Mouse (Mus musculus) left cerebral cortex, adult 11 months (tissue): ENCODE measurements at regions not wholly inside any gene's neighbourhood (a gene's known extent, or its start where the extent isn't known, plus 50 kb on each side); places are given as distances from the start of the nearest gene placed in this dataset.

Experiments used
- DNase-seq: peaks from one replicate; pipeline ENCODE4 v3.0.0; 2022; ENCODE audit warnings: low spot score

GRCm38 (mm10) chr10:66861421-66861820 is 234.5 kb upstream of the Jmjd1c start:
- no peak for DNase-seq

DNA sequence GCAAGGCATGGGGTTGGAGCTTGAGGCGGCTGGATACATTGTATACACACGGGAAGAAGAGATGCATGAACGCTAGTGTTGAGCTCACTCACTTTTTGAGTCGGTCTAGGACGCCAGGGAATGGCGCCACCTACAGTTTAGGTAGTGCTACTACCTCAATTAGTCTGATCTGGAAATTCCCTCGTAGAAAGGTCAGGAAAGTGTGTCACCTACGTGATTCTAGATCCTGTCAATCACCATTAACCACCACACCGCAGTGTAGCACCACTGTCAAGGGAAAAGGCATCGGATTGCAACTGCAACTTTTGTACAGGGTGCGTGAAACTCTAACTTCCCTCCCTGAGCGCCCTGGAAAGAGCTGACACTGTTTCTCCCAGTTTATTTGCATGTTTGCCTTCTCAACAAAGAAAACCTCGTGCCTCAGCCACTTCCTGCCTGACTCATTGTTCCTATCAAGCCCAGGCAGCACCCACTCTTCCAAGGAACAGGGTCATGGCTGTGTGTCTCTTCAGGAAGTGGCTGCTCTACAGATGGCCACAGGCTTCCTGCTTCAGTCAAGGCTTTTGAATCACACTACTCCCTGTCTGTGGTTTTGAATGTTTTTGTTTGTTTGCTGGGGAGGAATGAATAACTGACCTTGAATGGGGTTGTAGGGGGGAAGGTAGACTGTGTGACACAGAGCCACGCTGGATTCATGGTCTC is 231.6 kb upstream of the Jmjd1c start:
- no peak for DNase-seq

DNA sequence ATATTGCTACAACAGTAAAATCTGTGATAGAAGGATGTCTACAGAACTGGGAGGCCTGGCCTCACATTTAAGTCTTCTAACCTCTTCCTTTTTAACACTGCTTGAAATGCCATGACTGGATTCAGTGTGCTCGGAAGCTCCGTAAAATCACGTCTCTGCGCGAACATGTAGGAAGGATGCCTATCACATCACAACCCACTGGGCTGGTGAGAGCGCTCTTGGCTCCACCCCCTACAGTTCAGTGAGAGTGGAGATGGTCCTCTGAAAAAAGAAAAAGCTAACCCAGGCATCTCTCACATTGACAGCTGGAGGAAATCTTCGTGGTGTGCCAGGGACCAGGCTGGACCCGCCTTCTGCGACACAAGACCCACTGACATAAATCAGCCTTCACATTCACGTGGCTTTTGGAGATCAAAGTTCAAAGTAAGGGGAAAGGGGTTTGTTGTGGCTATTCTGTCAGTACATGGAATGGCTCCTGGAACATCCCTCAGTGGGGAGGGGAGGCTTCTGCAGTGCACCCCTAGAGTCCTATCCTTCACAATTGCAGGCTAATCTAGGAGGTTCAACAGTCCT is 230.8 kb upstream of the Jmjd1c start:
- DNase-seq: no peak

DNA sequence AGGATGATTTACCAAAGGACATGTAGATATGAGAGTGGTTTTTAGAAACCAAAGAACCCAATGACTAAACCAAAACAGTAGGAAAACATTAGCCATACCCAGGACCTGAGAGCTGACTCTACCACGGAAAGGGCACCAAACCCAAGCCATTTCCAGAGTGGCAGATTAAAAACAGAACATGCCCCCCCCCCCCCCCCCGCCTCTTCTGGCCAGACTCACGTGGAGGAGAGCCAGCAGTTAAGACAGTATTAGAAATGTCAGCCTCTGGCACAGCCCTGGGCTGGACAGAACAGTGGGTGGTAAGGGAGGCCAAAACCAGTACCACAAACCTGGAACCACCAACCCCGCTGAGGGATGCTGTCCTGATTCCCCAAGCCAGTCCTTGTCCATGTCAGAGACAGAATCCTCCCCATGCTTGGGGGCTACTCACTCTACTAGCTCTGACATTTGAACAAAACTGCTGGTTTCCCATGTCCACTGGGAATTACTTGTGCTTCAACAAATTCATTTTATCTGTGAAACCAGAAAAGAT is 224.7 kb upstream of the Jmjd1c start:
- no peak for DNase-seq

DNA sequence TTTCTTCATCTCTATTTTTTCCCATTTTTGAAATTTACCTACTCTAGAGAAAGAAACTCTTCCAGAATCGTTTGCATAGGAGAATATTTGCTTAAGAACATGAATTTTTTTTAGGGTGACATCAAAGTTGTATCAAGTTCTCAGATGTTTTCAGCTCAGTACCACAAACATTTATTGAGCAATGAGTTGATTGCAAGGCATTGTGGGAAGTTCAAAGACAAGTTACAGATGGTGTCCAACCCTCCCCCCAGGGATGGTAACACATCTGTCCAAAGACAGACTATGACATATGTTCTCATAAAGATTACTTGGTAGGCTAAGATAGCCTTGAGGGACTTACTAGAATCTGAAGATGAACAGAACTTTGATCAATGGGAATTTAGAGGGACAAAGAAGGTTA is 224.3 kb upstream of the Jmjd1c start:
- DNase-seq: no peak

DNA sequence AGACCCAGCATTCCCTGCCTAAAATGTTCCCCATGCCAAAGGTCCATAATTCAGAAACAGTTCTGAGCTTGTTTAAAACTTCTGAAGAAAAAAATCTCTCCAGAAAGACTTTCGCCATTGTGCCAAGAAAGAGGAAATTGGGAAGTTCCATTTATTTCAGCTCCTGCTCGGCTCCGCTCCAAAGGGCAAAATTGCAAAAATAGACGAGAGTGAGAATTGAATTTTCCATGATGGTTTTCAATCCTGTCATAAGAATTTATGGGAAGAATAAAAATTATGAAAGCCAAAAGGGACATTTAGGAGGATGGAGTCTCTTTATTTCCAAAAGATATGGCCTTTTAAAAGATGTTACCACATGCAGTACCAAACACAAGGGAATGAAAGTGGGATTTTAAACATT is 222.5 kb upstream of the Jmjd1c start:
- DNase-seq: no peak

- no peak for DNase-seq
These were observed 216.9 kb upstream of the Jmjd1c start for GRCm38 (mm10) chr10:66879071-66879470.

DNA sequence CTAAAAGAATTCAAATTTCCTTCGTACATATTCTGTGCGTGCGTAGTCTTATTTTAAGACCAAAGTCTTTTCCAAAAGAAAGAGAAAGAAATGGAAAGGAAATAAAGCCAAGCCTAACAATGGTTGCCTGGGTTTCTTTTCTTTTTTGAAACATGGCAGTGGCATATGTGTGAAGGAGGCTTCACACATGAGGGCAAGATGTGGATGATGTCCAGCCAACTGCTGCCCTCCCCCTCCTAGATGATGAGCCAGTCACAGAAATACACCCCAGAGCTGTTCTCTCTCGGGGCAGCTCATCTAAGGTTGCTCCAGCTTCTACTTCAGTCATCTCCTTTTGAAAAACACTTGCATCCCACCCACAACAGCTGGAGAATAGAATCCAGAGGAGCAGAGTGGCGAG is 213.1 kb upstream of the Jmjd1c start:
- no peak for DNase-seq

DNA sequence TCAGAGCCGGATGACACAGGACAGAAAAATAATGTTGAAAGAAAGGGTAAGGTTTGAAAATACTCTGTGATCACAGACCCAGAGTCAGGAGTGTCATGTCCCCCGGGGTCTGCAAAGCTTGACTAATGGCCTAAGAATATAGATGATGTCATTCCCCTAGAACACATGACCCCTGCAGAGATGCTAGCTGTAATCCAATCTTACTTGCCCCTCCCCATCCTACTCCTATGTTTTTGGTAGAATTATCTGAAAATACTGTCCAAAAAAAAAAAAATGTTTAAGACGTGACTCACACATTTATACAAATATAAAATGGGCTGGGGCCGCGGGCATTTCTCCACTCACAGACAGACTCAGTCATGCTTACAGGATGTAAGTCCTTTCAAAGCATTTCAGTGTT is 210.3 kb upstream of the Jmjd1c start:
- DNase-seq: no peak

GRCm38 (mm10) chr10:66889786-66890555 is 206.0 kb upstream of the Jmjd1c start:
- peak; percentile 41 for DNase-seq

DNA sequence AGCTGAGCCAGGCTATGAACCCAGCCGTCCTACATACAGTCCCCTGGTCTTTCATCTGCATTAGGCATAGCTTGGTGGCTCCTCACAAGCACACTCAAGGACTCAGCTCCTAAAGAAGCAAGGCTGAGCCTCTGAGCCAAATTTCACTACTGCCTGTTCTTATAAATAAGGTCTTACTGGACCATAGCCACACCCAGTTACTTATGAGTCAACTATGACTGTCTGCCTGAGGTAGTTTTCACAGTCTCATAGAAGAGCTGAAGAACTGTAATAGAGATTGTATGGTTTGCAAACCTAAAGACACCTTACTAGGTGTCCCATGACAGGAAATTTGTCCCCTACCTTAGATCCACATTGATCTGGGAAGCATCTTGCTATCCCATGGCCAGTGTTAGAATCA is 204.1 kb upstream of the Jmjd1c start:
- DNase-seq: no peak

GRCm38 (mm10) chr10:66893836-66894235 is 202.1 kb upstream of the Jmjd1c start:
- DNase-seq: no peak

DNA sequence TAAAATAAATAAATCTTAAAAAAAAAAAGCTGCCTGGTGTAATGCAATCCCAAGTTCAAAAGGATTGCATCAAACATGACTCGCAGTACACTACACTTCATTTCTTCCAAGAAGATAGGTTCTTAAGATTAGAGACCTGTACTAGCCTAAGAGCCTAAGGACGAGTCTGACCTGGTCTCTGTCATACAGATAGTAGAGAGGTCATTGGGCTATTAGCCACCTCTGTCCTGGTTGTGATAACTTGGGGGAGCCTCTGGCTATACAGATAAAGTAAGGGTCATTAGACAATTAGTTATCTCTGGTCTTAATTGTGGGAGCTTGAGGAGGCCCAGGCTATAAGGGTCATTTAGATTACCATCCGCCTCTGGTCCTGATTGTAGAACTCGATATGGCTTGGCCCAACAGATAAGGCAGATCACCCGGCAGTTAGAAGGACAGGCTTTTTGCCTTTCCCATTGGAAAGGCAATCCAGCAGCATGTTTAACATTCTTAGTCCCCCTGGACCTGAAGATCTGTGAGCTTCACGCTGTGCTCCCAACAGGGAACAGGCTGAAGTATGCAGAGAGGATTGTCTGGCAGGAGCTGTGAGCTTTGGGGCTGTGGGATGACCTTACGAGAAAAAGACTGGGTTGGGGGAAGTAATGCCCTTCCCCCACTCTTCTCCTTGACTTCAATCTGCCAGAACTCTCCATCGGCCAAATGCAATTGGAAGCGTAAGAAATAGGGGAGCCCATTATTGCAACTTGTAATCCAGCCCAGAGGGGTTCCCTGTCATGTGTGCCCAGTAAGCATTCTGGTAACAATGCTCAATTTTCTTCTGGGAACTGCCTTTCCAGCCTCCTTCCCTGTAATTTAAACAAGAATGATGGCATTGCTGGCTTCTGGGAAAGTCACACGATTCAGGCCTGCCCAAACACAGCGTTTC is 199.0 kb upstream of the Jmjd1c start:
- DNase-seq: no peak

DNA sequence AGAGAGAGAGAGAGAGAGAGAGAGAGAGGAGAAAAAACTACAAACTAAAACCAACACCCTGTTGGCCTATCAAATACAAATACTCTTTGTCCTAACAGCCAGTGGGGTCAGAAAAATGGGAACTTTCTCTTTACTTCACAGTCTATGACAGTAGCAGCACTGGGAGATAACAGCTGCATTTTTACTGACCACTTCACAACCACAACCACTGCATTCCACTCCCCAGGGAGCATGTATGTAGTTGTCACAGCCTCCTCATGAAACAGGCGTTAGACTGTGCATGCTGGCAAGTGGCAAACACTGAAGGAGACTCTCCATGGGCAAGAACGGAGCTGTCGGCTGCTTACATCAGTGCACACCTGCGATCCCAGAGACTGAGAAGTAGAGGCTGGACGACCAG is 196.2 kb upstream of the Jmjd1c start:
- no peak for DNase-seq

DNA sequence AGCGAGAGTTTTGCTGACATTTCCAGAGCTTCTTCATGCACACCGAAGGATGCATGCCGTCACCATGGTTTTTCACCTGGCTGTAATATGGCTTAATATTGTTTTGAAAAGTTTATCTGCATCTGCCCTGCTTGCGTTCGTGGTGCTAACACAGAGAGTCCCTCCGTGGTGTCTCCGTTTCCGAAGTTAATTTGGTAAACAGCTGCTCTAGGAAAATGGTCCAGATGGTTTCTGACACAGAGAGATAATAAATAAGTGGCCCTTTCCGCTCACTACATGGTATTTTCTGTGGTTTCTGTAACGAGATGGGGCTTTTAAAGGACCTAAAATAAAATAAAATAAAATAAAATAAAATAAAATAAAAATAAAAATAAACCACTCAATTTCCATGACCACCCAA is 195.1 kb upstream of the Jmjd1c start:
- no peak for DNase-seq

GRCm38 (mm10) chr10:66901873-66902272 is 194.1 kb upstream of the Jmjd1c start:
- no peak for DNase-seq

- DNase-seq: no peak
These were observed 191.2 kb upstream of the Jmjd1c start for GRCm38 (mm10) chr10:66904552-66905367.

GRCm38 (mm10) chr10:66907842-66908241 is 188.1 kb upstream of the Jmjd1c start:
- DNase-seq: no peak

DNA sequence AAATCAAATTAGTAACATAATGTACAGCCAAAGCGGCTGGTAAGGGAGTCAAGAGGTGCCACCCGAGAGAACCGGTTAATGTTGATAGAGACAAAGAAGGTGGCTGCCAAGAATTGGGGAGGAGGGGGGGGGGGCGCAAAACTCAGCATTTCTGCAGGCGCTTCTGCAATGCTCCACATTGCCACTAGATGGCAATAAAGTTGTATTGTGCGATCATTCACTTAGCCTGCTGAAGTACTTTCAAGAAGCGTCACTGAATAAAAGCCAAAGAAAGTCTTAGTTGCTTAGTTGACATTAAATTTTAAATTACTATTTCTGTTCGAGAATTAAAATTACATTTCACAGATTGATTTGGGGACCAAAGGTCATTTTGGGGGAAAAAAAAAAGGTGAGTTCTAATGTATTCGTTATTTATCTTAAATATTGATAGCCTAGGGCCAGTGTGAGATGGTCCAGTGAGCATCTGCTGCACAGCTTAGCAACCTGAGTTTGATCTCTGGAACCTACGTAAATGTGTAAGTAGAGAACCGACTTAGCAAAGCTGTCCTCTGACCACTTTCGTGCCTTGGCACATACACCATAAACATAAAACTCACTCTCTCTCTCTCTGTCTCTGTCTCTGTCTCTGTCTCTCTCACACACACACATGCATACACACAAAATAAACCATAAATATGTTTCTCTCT is 186.6 kb upstream of the Jmjd1c start:
- DNase-seq: no peak

DNA sequence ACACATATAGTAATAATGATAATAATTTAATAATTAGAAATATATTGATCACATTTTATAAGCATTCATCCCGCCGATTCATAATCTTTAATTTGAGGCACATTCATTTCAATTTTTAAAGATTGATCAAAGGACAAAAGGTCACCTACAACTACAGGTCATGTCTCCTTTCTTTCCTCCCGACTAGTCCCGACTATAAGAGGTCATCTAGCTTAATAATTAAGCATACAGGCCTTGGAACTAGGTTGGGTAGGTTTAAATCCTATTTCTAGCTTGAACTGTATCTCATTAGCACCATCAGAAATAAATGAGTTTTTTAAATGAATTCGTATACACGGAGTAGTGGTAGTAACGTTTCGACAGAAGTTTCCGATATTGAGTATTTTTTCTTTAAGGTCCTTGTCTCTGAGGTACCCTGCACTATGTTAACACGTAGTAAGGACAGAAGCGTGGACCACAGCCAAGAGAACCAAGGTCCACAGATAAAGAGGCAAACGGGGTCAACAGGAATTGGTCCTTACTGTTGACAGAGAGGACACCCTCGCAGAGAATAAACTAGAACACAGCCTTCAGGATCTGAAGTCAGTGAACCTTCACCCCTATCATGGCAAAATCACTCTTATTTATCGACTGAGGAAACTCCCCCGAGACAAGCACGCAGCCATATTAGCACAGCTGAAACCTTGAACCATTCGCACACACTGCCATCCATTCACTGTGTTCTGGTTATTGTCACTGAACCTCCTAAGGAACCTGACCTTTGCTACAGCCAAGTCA is 185.8 kb upstream of the Jmjd1c start:
- DNase-seq: no peak
